Mouse (Mus musculus) layer of hippocampus, adult 2 months (tissue): ENCODE results near the gene Kcng4. TPM values are rescaled to one million over a fixed set of nuclear protein-coding genes. Genes with fewer than 3 reads are reported as not detected.

Source experiments
- DNase-seq, 2 experiments: peaks; one replicate each; pipeline ENCODE4 v3.0.0; 2022; ENCODE audit warnings: low spot score in 2 of 2
- H3K27ac ChIP-seq: fragments of 200-600 bp; 2 replicates; pipeline ENCODE4 v1.8.1; 2022
- H3K4me3 ChIP-seq: fragments of 200-600 bp; 2 replicates; pipeline ENCODE4 v1.8.1; 2022; ENCODE audit warnings: mild to moderate bottlenecking
- CTCF ChIP-seq: fragments of 200-600 bp; conservative IDR thresholded peaks from 2 replicates; pipeline ENCODE4 v1.8.1; 2022; ENCODE audit warnings: antibody characterized with exemption, mild to moderate bottlenecking, moderate library complexity
- long read RNA-seq, 2 experiments: library from polyadenylated mRNA; stranded (forward); transcript quantifications; one replicate each; pipeline ENCODE4 v2.0.0; 2021; ENCODE audit warnings: borderline mapping rate in 2 of 2
- total RNA-seq, 2 experiments: library from RNA; stranded (reverse); gene quantifications; 2 replicates each; pipeline ENCODE4 v1.2.3; 2021

Kcng4 gene
- total RNA-seq, result 1 to 10 TPM; 2.6 to 3.1 TPM
- long read RNA-seq, experiment 1, partial matches to known transcripts, result 2 of 5 reads
- long read RNA-seq, experiment 1, other reads (novel, unspliced or antisense), result 0 of 5 reads
- long read RNA-seq, experiment 2, partial matches to known transcripts, result 0 of 5 reads
- long read RNA-seq, experiment 2, other reads (novel, unspliced or antisense), result 3 of 5 reads

- no peak for TF ChIP-seq CTCF
- H3K27ac ChIP-seq, result 0 out of 2 replicates have a peak within 1 kb of the TSS, but pooled peaks have one; percentile 5
- H3K4me3 ChIP-seq, result no peak within 1 kb of the TSS
- no peak for DNase-seq
Observed at GRCm38 (mm10) chr8:119635378-119635777, at the start of gene Kcng4. Gene Kcng4, minus strand, starts transcription at chr8:119635680.

DNA sequence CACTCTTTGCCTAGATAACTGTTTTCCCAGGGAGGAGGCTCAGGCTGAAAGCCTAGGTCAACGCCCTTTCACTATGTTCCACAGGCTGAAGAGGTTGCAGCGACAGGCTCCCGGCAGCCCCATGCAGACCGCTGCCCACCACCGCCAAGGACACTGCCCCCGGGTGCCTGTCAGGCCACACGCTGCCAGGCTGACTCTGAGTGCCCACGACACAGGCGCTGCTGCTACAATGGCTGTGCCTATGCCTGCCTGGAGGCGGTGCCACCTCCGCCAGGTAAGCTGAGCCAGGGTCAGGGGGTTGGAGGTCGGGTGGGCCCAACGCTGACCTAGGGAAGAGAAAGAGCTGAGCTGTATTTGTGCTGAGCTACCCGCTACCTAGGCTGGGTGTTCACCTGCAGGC lies 43.7 kb upstream of the Kcng4 start:
- Histone ChIP-seq H3K4me3 (no peak overlapping the region), H3K27ac (no peak overlapping the region)
- no peak for TF ChIP-seq CTCF
- DNase-seq, result no peak

DNA sequence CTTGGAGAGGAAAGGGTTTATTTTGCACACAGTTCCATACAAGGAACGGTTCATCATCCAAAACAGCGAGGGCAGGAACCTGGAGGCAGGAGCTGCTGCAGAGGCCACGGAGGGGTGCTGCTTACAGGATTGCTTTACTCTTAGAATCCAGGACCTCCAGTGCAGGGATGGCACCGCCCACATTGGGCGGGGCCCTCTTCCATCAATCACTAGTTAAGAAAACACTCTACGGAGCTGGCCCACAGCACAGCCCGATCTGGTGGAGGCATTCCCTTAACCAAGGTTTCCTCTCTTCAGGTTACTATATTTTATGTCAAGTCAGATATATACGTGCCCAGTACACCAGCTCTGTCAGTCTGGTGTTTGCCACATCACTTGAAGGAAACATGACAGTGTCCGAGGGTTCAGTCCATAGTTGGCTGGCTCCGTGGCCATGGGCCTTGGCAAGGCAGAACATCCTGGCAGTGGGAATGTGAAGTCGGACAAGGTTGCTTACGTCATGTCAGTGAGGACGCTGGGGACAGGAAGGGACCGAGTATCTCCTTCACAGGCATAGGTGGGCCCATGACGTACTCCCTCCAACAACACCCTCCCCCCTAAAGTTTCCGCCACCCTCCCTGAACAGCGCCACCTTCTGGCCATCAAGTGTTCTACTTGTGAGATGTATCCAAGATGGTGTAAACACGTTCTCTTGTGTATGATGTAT lies 42.8 kb upstream of the Kcng4 start:
- DNase-seq, result no peak
- H3K27ac ChIP-seq, result no peak overlapping the region
- no peak overlapping the region; the same call in 1 of the 2 replicates for H3K4me3 ChIP-seq
- peak; percentile 76 for TF ChIP-seq CTCF

GRCm38 (mm10) chr8:119676389-119676788 lies 40.9 kb upstream of the Kcng4 start:
- TF ChIP-seq CTCF, result peak; percentile 98
- Histone ChIP-seq H3K4me3 (no peak overlapping the region), H3K27ac (no peak overlapping the region)
- peak; percentile 85 to 92 for DNase-seq

DNA sequence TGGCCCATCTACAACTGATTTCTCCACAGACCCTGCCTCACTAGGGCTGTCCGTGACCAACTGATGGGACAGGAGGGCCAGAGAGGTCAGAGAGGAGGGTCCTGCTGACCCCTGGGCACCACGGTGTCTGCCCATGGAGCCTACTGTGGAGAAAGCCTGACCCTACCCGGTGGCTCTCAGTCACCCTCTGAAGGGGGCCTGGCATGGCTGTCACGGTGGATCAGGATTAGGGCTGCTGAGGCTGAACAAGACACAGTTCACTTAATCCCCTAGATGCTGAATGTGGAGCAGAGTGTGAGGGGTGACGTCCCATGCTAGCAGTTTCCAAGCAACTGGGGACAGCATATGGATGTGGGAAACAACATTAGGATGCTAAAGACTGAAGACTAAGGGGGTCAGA lies 40.0 kb upstream of the Kcng4 start:
- Histone ChIP-seq H3K27ac (no peak overlapping the region), H3K4me3 (no peak overlapping the region)
- no peak for TF ChIP-seq CTCF
- DNase-seq, result no peak

DNA sequence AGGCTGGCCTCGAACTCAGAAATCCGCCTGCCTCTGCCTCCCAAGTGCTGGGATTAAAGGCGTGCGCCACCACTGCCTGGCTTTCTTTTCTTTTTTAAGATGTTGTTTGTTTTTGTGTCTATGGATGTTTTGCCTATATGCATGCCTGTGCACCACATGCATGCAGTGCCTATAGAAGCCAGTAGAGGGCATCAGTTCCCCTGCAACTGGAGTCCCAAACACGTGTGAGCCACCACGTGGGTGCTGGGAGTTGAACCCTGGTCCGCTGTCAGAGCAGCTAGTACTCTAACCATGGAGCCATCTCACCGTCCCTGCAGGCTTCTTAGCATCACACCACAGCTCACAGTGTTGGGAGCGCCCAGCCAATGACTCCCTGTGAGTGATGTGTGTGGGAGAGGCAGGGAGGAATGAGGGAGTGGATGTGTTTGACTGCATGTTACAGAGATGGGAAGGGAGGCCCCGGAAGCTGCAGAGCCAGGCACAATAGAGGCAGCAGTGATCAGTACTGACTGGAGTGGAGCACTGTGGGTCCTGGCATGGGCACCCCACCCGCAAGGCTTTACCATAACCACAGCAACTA lies 38.6 kb upstream of the Kcng4 start:
- peak; percentile 48 for TF ChIP-seq CTCF
- no peak for DNase-seq
- Histone ChIP-seq H3K27ac (no peak overlapping the region), H3K4me3 (no peak overlapping the region)

GRCm38 (mm10) chr8:119670419-119671091 lies 35.1 kb upstream of the Kcng4 start:
- Histone ChIP-seq H3K27ac (peak overlapping the region; percentile 39; the same call in 1 of the 2 replicates), H3K4me3 (no peak overlapping the region)
- no peak for DNase-seq
- TF ChIP-seq CTCF, result no peak

GRCm38 (mm10) chr8:119669284-119669683 lies 33.8 kb upstream of the Kcng4 start:
- TF ChIP-seq CTCF, result peak; percentile 71
- DNase-seq, result no peak
- H3K4me3 ChIP-seq, result no peak overlapping the region
- no peak overlapping the region for H3K27ac ChIP-seq

DNA sequence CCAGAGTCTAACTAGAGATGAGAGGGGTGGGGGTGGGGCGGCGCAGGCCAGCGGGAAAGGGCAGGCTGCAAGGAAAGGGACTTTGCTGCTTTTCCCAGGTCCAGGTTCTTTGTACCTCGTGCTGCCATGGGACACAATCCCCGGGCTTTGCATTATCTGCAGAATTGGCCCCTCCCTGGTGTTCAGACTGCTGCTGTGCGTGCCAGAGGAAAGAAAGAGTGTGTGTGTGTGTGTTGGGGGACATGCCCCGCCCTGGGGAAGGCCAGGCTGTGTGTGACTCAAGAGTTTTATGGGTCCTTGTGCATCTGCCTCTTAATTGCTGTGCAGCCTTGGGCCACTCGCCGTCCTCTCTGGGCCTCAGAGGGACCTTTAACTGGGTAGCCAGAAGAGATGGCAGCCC lies 33.0 kb upstream of the Kcng4 start:
- no peak overlapping the region for H3K27ac ChIP-seq
- no peak overlapping the region for H3K4me3 ChIP-seq
- DNase-seq, result no peak
- no peak for TF ChIP-seq CTCF

GRCm38 (mm10) chr8:119666219-119666951 lies 30.9 kb upstream of the Kcng4 start, which contains the start of gene Wfdc1:
Gene Wfdc1, plus strand, starts transcription at chr8:119666365.
- no peak for TF ChIP-seq CTCF
- DNase-seq, result no peak
- Histone ChIP-seq H3K27ac (peak within 1 kb of the TSS; percentile 59), H3K4me3 (peak within 1 kb of the TSS; percentile 40)

DNA sequence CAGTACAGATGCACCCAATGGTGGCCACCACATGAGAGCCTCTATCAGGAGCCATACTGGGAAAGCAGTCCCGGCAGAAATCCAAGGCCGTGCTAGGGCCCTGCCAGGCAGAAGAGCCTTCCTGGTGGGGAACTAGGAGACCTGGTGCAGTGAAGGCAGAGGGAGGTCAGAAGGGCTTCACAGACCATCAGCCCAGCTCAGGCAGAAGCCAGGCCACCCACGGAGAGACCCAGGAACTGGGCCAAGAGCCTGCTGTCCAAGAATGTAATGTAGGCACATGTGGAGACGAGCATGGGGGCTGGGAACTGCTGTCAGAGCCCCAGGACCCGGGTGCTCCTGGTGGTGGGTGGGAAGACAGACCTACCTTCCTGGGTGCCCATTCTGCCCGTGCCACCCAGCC lies 29.8 kb upstream of the Kcng4 start:
- no peak for TF ChIP-seq CTCF
- H3K4me3 ChIP-seq, result no peak overlapping the region
- no peak for DNase-seq
- peak overlapping the region; percentile 59; the same call in 1 of the 2 replicates for H3K27ac ChIP-seq

GRCm38 (mm10) chr8:119663440-119663839 lies 28.0 kb upstream of the Kcng4 start:
- DNase-seq, result no peak
- H3K27ac ChIP-seq, result no peak overlapping the region
- no peak for TF ChIP-seq CTCF
- H3K4me3 ChIP-seq, result no peak overlapping the region
